Mouse (Mus musculus): ENCODE measurements at regions not wholly inside any gene's neighbourhood (a gene's known extent, or its start where the extent isn't known, plus 50 kb on each side); places are given as distances from the start of the nearest gene placed in this dataset.

DNA sequence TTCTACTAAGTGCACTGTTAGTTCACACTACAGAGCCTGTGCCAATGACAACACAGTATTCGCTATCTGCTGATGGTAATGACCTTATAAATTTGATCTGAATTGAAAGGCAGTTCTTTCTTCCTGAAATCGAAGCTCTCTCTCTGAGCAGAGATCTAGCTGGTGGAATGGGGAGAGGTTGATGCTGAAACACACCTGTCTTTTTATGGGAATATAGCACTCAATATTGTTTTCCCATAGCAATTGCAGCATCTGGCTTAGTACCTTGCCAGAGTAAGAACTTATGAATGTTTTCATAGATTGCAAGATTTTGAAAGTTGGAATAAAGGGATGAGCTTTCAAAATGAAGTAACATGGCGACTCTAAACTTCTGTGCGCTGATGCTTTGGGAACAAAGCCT, 444.0 kb upstream of the Klf12 start:
- TF ChIP-seq POLR2A (IDR thresholded peaks at IDR 0.05; ENCODE audit: control insufficient read depth, extremely low read depth, insufficient read depth, low read length, poor library complexity): no peak
- TF ChIP-seq CTCF (IDR thresholded peaks at IDR 0.05; ENCODE audit: borderline replicate concordance, control insufficient read depth, extremely low read depth, insufficient read depth, low read length, poor library complexity): no peak
